Mouse (Mus musculus): Measurements from ENCODE around the gene 6430531B16Rik. TPM values are rescaled to one million over a fixed set of nuclear protein-coding genes. Genes with fewer than 3 reads are reported as not detected.

6430531B16Rik gene
- polyA plus RNA-seq (2012; rRNA removed), result 0.93 and 0.99 TPM in 2 replicates

DNA sequence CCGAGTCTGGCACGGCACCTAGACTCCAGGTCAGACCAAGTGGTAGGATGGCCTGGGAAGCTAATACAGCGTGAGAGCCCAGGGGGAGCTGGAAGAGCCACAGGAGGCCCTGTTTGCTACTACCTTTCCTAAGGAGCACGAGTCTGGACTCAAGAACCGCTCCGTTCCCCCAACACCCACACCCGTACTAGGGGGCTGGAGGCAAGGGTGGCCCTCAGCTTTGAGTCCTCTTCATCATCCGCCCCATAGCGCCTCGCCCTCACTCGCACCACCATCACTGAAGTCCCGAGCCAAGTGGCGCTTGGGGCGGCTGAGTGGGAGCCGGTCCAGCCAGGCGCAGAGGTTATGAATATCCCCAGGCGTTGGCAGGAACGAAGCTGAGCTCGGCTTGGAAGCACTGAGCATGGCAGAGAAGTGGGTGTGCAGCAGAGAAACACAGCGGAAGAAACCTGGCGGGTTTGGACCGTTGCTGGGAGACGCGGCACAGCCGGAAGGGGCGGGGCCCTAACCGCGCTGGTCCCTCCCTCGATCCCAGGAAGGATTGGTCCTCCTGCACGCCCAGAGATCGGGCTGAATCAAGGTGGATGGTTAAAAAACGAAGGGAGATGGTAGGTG, at the start of gene 6430531B16Rik:
6430531B16Rik (minus strand) TSS at position 478 of the 615 bp plus-strand sequence.

DNA sequence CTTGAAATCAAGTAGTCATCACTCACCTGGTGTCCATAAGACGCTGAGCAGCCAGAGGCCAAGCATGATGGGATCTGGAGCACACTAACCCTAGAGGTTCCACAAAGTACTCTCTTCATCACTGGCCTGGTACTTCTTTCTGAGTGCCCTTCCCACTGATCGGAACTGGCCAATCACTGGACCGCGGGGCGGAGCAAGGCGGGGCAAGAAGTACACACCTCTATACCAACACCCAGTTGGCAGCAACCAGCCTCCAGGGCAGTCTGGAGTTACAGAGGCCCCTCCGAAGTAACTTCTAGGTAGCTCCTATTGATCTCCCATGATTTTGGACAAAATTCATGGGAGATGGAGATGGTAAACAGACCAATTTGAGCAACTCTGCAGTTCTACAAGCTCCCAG, 13.9 kb upstream of the 6430531B16Rik start, which contains the start of gene Adam8:
Adam8 (minus strand) TSS at position 157 of the 400 bp plus-strand sequence.

DNA sequence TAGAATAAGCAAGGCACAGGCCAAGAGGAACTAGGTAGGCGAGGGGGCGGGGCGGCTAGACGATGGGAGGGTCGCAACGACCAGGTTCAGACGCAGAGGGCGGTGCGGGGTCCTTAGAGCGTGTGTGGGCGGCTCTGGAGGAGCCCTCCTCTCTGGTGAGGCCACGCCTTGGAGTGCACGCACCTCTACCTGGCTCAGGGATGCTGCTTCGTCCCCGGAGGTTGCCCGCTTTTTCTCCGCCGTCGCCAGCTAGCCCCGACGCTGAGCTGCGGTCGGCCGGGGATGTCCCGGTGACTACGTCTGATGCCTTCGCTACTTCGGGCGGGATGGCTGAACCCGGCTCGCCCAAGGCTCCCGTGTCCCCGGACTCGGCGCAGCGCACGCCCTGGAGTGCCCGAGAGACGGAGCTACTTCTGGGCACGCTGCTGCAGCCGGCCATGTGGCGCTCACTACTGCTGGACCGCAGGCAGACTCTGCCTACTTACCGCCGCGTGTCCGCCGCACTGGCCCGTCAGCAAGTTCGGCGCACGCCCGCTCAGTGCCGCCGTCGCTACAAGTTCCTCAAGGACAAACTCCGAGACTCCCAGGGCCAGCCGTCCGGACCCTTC, 34.8 kb downstream of the 6430531B16Rik start, which contains the start of gene Utf1:
Utf1 (plus strand) TSS at position 116 of the 608 bp plus-strand sequence.

Other genes starting within 250 kb of the 6430531B16Rik start
- gene Adgra1, start 144.6 kb downstream of the 6430531B16Rik start, polyA plus RNA-seq (2012; rRNA removed), result 9.0 and 9.2 TPM in 2 replicates
- gene Kndc1, start 84.1 kb downstream of the 6430531B16Rik start, polyA plus RNA-seq (2012; rRNA removed), result 27.3 and 29.5 TPM in 2 replicates
- gene Utf1, start 35.0 kb downstream of the 6430531B16Rik start, polyA plus RNA-seq (2012; rRNA removed), result not detected in 2 replicates
- 8.9 and 10.1 TPM in 2 replicates for gene Adam8, start 13.8 kb upstream of the 6430531B16Rik start, polyA plus RNA-seq (2012; rRNA removed)
- gene Zfp511, start 57.6 kb upstream of the 6430531B16Rik start, polyA plus RNA-seq (2012; rRNA removed), result 82.2 and 96.6 TPM in 2 replicates
- 63.0 and 67.3 TPM in 2 replicates for gene Tubgcp2, start 57.9 kb upstream of the 6430531B16Rik start, polyA plus RNA-seq (2012; rRNA removed)
- 0.57 and 0.93 TPM in 2 replicates for gene Msx3, start 70.3 kb upstream of the 6430531B16Rik start, polyA plus RNA-seq (2012; rRNA removed)
- gene Caly, start 103.8 kb upstream of the 6430531B16Rik start, polyA plus RNA-seq (2012; rRNA removed), result 359 and 381 TPM in 2 replicates
- gene Prap1, start 114.6 kb upstream of the 6430531B16Rik start, polyA plus RNA-seq (2012; rRNA removed), result 0.47 TPM in 1 of 2 replicates, not detected in the other
- 27.2 and 32.8 TPM in 2 replicates for gene Fuom, start 123.7 kb upstream of the 6430531B16Rik start, polyA plus RNA-seq (2012; rRNA removed)
- gene Paox, start 137.0 kb upstream of the 6430531B16Rik start, polyA plus RNA-seq (2012; rRNA removed), result 5.1 and 5.3 TPM in 2 replicates
- 84.5 and 97.6 TPM in 2 replicates for gene Echs1, start 137.7 kb upstream of the 6430531B16Rik start, polyA plus RNA-seq (2012; rRNA removed)
- gene Mtg1, start 158.8 kb upstream of the 6430531B16Rik start, polyA plus RNA-seq (2012; rRNA removed), result 36.5 and 42.2 TPM in 2 replicates
- gene Sprn, start 176.1 kb upstream of the 6430531B16Rik start, polyA plus RNA-seq (2012; rRNA removed), result 29.5 and 33.1 TPM in 2 replicates
- gene Olfr522, start 186.0 kb upstream of the 6430531B16Rik start, polyA plus RNA-seq (2012; rRNA removed), result not detected in 2 replicates
- not detected in 2 replicates for gene Olfr523, start 194.5 kb upstream of the 6430531B16Rik start, polyA plus RNA-seq (2012; rRNA removed)
- not detected in 2 replicates for gene Olfr524, start 227.2 kb upstream of the 6430531B16Rik start, polyA plus RNA-seq (2012; rRNA removed)
- gene Cd163l1, start 239.5 kb upstream of the 6430531B16Rik start, polyA plus RNA-seq (2012; rRNA removed), result 0.13 TPM in 1 of 2 replicates, not detected in the other